Mouse (Mus musculus): Measurements from ENCODE around the gene Slc37a2. TPM values are rescaled to one million over a fixed set of nuclear protein-coding genes. Genes with fewer than 3 reads are reported as not detected.
"Not testable (repeated sequence)": the region's sequence is repeated elsewhere in the genome, so short reads cannot be mapped to it uniquely, and the experiment has no call there.

Gene Slc37a2
- 2.0 and 2.3 TPM in 2 replicates for polyA plus RNA-seq (2015; fragmentation: Nextera tagmentation; extraction: Ambion mirVana)

DNA sequence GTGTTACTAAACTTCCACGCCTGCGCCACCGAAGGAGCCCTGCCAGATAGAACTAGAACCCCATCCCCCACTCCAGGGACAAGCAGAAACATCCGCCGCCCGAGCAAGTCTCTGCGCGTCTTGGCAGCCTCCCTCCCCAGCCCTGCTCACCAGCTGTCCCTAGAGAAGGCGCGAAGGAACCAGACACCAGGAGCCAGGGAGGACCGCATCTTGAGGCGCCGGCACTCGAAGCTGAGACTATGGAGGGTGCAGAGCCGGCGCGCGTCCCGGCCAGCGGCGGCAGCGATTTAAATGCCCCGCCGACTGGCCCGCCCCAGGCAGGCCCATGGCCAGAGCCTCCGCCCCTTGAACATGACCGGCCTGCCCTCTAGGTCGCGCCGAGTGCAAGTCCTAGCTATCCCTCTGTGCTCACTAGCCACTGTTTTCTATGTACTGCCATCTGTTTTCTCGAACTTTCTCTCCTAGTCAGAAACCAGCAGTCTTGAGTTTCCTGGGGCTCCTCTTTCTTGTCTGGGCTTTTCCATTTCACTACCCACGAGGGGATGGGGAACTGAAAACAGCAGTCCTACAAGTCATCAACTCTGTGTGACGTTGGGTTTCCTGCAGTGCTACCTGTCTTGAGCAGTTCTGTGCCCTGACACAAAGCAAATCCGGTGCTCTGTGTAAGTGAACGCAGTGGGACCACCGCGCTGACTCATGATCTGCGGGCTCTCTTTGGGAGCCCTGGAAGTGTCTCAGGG is at the start of gene Slc37a2:
Gene Slc37a2, minus strand, starts transcription at position 590 of the 740 bp plus-strand sequence.
- ATAC-seq (ENCODE audit: insufficient number of reproducible peaks, insufficient read depth, low FRiP score, low TSS enrichment, low read depth) = peak; percentile 77
- peaks cover 16% of the 10 kb centered on the region for H3K4me1 ChIP-seq
- peak within 1 kb of the TSS; percentile 97 for H3K4me2 ChIP-seq
- H3K4me3 ChIP-seq = peak within 1 kb of the TSS; percentile 50
- WGBS = 2% methylated on average over 38 of the region's 38 CpGs
- no peaks in the 10 kb centered on the region for H3K36me3 ChIP-seq
- H3K9me3 ChIP-seq = no peaks in the 10 kb centered on the region
- H3K27ac ChIP-seq = peak within 1 kb of the TSS; percentile 51
- H3K9ac ChIP-seq = peak within 1 kb of the TSS; percentile 73
- no peaks in the 10 kb centered on the region for H3K27me3 ChIP-seq

GRCm38 (mm10) chr9:37301720-37302119 is 46.2 kb upstream of the Slc37a2 start:
- no peaks in the 10 kb centered on the region for H3K4me1 ChIP-seq
- H3K27me3 ChIP-seq = no peaks in the 10 kb centered on the region
- H3K4me2 ChIP-seq = no peak overlapping the region
- H3K9me3 ChIP-seq = no peaks in the 10 kb centered on the region
- no peak overlapping the region for H3K27ac ChIP-seq
- H3K9ac ChIP-seq = no peak overlapping the region
- ATAC-seq (ENCODE audit: insufficient number of reproducible peaks, insufficient read depth, low FRiP score, low TSS enrichment, low read depth) = no peak
- H3K36me3 ChIP-seq = peaks cover 4% of the 10 kb centered on the region; the same call in 1 of the 2 replicates
- WGBS = 86% methylated on average over 1 of the region's 1 CpGs
- no peak overlapping the region for H3K4me3 ChIP-seq

- not testable (repeated sequence) for H3K27ac ChIP-seq; H3K4me2 ChIP-seq; H3K27me3 ChIP-seq; H3K36me3 ChIP-seq; H3K9ac ChIP-seq; H3K9me3 ChIP-seq; H3K4me3 ChIP-seq; ATAC-seq (ENCODE audit: insufficient number of reproducible peaks, insufficient read depth, low FRiP score, low TSS enrichment, low read depth); H3K4me1 ChIP-seq
- whole genome bisulfite sequencing = 50% methylated on average over 1 of the region's 1 CpGs
These were observed 45.0 kb upstream of the Slc37a2 start for GRCm38 (mm10) chr9:37300501-37300900.

GRCm38 (mm10) chr9:37295586-37295985 is 40.0 kb upstream of the Slc37a2 start:
- no peak overlapping the region for H3K4me2 ChIP-seq
- ATAC-seq (ENCODE audit: insufficient number of reproducible peaks, insufficient read depth, low FRiP score, low TSS enrichment, low read depth) = no peak
- no peaks in the 10 kb centered on the region for H3K9me3 ChIP-seq
- H3K4me3 ChIP-seq = no peak overlapping the region
- H3K36me3 ChIP-seq = no peaks in the 10 kb centered on the region; the same call in 1 of the 2 replicates
- H3K9ac ChIP-seq = no peak overlapping the region
- no peaks in the 10 kb centered on the region for H3K4me1 ChIP-seq
- no peaks in the 10 kb centered on the region for H3K27me3 ChIP-seq
- no peak overlapping the region for H3K27ac ChIP-seq

- no peaks in the 10 kb centered on the region for H3K36me3 ChIP-seq
- H3K9me3 ChIP-seq = no peaks in the 10 kb centered on the region
- 62% methylated on average over 2 of the region's 2 CpGs for WGBS
- H3K9ac ChIP-seq = no peak overlapping the region
- H3K4me2 ChIP-seq = no peak overlapping the region
- H3K4me1 ChIP-seq = no peaks in the 10 kb centered on the region
- no peak overlapping the region for H3K27ac ChIP-seq
- H3K27me3 ChIP-seq = no peaks in the 10 kb centered on the region
- ATAC-seq (ENCODE audit: insufficient number of reproducible peaks, insufficient read depth, low FRiP score, low TSS enrichment, low read depth) = no peak
- H3K4me3 ChIP-seq = no peak overlapping the region
These were observed 11.1 kb upstream of the Slc37a2 start for GRCm38 (mm10) chr9:37266622-37267021.

DNA sequence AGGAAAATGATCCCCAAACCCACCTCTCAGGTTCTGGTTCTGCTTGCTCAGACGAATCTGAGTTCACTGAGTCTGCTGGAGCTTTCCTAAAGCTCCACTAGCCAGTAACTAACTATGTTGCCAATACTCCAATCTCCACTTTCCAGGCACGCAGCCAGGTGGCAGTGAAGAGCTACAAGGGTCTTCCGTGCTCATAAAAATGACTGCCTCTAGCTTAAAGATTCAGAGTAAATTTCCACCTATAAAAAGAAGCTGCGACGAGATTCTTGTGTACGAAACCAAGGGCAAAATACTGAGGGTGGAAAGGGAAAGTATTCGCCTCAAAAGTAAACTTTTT is 319 bp upstream of the Slc37a2 start:
- Histone ChIP-seq H3K4me3 (peak overlapping the region; percentile 50), H3K4me2 (peak overlapping the region; percentile 97), H3K27ac (peak overlapping the region; percentile 51; the same call in 1 of the 2 replicates), H3K9ac (peak overlapping the region; percentile 73), H3K9me3 (no peaks in the 10 kb centered on the region), H3K27me3 (no peaks in the 10 kb centered on the region), H3K4me1 (peaks cover 16% of the 10 kb centered on the region), H3K36me3 (no peaks in the 10 kb centered on the region)
- ATAC-seq (ENCODE audit: insufficient number of reproducible peaks, insufficient read depth, low FRiP score, low TSS enrichment, low read depth) = no peak
- 33% methylated on average over 7 of the region's 7 CpGs for WGBS

DNA sequence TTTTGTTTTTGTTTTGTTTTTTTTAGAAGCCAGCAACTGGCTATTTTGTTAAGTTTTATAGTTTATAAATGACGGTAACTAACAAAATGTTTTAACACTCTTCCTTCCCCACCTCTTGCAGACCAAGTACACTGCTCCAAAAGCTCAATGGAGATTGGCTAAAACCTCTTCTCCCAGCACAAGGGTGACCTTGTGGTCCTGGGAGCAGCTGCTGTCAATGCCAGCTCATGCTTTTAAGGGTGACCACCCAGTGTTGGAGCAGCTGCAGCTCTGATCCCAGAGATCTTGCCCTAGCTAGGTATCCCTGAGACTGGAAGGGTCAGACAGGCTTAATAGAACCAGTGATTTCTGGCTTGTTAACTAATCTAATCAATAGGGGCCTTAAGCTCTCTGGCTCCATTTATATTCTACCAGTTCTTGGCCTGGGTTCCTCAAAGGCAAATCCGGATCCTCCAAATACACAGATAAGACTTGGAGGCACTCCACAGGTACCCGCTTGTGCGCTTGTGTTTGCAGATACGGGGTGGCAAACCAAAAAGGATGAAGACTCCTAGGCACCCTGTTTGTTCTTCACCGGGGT is 917 bp downstream of the Slc37a2 start:
- Histone ChIP-seq H3K4me3 (peak overlapping the region; percentile 50), H3K9me3 (no peaks in the 10 kb centered on the region), H3K9ac (peak overlapping the region; percentile 73; the same call in 1 of the 2 replicates), H3K4me1 (peaks cover 16% of the 10 kb centered on the region), H3K36me3 (no peaks in the 10 kb centered on the region), H3K27me3 (no peaks in the 10 kb centered on the region), H3K27ac (no peak overlapping the region), H3K4me2 (peak overlapping the region; percentile 97)
- WGBS = 20% methylated on average over 6 of the region's 6 CpGs
- no peak for ATAC-seq (ENCODE audit: insufficient number of reproducible peaks, insufficient read depth, low FRiP score, low TSS enrichment, low read depth)

- H3K4me3 ChIP-seq = no peak overlapping the region
- H3K4me2 ChIP-seq = no peak overlapping the region
- no peak for ATAC-seq (ENCODE audit: insufficient number of reproducible peaks, insufficient read depth, low FRiP score, low TSS enrichment, low read depth)
- no peak overlapping the region for H3K27ac ChIP-seq
- WGBS = 85% methylated on average over 6 of the region's 6 CpGs
- peaks cover 11% of the 10 kb centered on the region for H3K4me1 ChIP-seq
- no peaks in the 10 kb centered on the region for H3K9me3 ChIP-seq
- no peaks in the 10 kb centered on the region for H3K36me3 ChIP-seq
- no peaks in the 10 kb centered on the region for H3K27me3 ChIP-seq
- no peak overlapping the region for H3K9ac ChIP-seq
These were observed 4.9 kb downstream of the Slc37a2 start for GRCm38 (mm10) chr9:37250631-37251030.

GRCm38 (mm10) chr9:37249976-37250375 is 5.6 kb downstream of the Slc37a2 start:
- Histone ChIP-seq H3K36me3 (no peaks in the 10 kb centered on the region), H3K4me3 (no peak overlapping the region), H3K4me2 (no peak overlapping the region), H3K9me3 (no peaks in the 10 kb centered on the region), H3K4me1 (peaks cover 5% of the 10 kb centered on the region; the same call in 1 of the 2 replicates), H3K27ac (no peak overlapping the region), H3K9ac (no peak overlapping the region), H3K27me3 (no peaks in the 10 kb centered on the region)
- no peak for ATAC-seq (ENCODE audit: insufficient number of reproducible peaks, insufficient read depth, low FRiP score, low TSS enrichment, low read depth)
- WGBS = 92% methylated on average over 3 of the region's 3 CpGs

- no peak overlapping the region for H3K9ac ChIP-seq
- H3K9me3 ChIP-seq = no peaks in the 10 kb centered on the region
- 55% methylated on average over 3 of the region's 3 CpGs for WGBS
- no peak overlapping the region for H3K4me2 ChIP-seq
- no peak overlapping the region for H3K4me3 ChIP-seq
- H3K4me1 ChIP-seq = no peaks in the 10 kb centered on the region
- H3K36me3 ChIP-seq = no peaks in the 10 kb centered on the region
- no peak overlapping the region for H3K27ac ChIP-seq
- H3K27me3 ChIP-seq = no peaks in the 10 kb centered on the region
- no peak for ATAC-seq (ENCODE audit: insufficient number of reproducible peaks, insufficient read depth, low FRiP score, low TSS enrichment, low read depth)
These were observed 7.1 kb downstream of the Slc37a2 start for GRCm38 (mm10) chr9:37248381-37248906.

- H3K9ac ChIP-seq = no peak overlapping the region
- no peaks in the 10 kb centered on the region for H3K9me3 ChIP-seq
- no peaks in the 10 kb centered on the region for H3K4me1 ChIP-seq
- H3K27me3 ChIP-seq = no peaks in the 10 kb centered on the region
- no peaks in the 10 kb centered on the region for H3K36me3 ChIP-seq
- H3K4me3 ChIP-seq = no peak overlapping the region
- H3K4me2 ChIP-seq = no peak overlapping the region
- H3K27ac ChIP-seq = no peak overlapping the region
- ATAC-seq (ENCODE audit: insufficient number of reproducible peaks, insufficient read depth, low FRiP score, low TSS enrichment, low read depth) = no peak
These were observed 8.1 kb downstream of the Slc37a2 start for GRCm38 (mm10) chr9:37247429-37247828.

DNA sequence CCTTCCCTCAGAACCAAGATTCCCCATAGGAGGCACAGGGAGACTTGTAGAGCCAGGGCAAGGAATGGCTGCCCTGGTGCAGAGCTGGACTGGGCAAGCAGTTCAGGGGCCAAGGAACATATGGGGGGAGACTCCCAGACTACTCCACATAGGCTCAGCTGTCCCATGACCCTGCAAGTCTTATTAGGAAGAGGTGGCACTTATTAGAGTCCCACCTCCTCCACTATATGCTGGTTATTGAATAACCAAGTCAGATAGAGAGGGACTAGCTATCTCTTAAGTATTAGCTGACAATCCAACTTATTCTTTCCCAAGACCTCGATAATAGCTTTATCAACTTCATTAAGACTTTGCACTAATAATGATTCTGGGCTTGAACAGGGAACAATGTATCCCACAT is 9.7 kb downstream of the Slc37a2 start:
- 88% methylated on average over 1 of the region's 1 CpGs for WGBS
- Histone ChIP-seq H3K4me2 (no peak overlapping the region), H3K36me3 (no peaks in the 10 kb centered on the region), H3K9ac (no peak overlapping the region), H3K4me1 (no peaks in the 10 kb centered on the region), H3K27ac (no peak overlapping the region), H3K27me3 (no peaks in the 10 kb centered on the region), H3K4me3 (no peak overlapping the region), H3K9me3 (no peaks in the 10 kb centered on the region)
- ATAC-seq (ENCODE audit: insufficient number of reproducible peaks, insufficient read depth, low FRiP score, low TSS enrichment, low read depth) = no peak

Data from embryonic facial prominence, embryonic 13.5 days (tissue).